Mouse (Mus musculus): Measurements from ENCODE around the gene Cabp1.
A peak's percentile ranks its signal among the peaks of the same experiment; 100 is the strongest.

The Cabp1 gene

DNA sequence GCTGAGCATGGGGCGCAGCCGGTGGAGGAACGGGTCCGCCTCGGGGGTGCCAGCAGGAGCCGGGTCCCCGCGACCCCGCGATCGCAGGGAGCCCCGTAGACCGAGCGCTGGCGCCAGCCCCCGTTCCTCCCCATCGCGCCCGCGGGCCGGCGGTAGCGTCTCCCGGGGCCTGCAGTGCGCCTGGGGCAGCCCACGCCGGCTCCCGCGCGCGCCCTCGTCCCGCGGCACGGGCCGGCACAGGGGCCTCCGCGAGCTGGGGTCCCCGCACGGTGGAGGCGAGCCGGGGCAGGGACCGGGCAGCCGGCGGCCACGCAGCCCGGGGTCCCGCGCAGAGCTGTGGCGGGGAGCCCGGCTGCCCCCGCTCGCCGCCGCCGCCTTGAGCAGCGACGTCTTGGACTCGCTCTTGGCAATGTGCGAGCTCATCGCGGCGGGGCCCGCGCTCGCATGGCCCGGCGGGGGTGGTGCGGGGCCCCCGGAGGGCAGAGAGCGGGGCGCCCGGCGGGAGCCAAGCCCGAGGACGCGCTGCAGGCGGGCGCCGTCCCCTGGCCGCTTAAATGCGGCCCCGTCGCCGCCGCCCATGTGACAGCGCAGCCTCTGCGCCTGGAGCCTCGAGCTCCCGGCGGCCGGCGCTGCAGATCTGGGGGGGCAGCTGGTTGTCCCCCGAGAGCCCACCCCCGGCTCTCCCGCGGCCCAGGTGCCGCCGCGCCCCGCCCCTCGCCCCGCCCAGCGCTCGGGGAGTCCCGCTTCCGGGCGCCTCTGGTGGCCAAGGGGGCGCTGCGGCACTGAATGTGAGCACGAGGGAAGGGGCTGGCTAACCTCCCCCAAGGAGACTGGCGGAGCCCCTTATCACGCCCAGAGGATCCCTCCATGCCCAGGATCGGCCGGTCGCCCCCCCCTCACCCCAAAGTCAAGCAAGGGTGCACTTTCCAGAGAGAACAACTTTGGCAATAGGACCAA, at the start of gene Cabp1:
Gene Cabp1 (minus strand): TSS at position 713 of the 957 bp plus-strand sequence.
- DNase-seq, result peak; percentile 92

DNA sequence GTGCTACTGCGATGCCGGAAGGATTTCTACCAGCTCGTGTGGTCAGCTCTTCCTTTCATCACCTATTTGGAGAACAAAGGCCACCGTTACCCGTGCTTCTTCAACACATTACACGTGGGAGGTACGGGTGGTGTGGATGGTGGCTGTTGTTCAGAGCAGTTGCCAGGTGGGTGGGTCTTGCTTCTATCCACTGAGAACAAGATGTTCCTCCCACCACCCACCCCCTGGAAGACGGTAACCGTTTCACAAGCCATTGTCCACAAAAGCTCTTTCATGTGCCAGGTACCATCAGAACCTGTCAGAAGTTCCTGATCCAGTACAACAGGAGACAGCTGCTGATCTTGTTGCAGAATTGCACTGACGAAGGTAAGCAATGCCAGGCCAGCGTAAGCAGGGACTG, 46.0 kb upstream of the Cabp1 start:
- DNase-seq, result peak; percentile 74

DNA sequence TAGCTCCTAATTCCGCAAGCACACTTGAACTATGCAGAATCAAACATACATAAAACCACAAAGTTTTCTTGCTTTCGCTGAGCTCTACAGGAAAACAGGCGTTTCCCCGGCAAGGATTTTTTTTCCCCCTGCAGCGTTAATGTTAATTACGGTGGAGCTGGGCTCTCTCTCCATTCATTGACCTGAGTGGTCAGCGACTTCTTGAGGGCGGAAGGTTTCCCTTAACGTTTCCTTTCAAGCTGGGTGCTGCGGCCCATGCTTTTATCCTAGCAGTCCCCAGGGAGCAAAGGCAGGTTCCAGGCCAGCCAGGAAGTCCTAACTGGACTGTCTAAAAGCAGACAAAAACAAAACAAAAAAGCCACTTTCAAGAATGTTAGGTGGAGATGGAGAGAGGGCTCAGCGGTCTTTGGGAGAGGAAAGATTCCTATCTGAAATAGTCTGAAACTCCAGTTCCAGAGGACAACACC, 44.6 kb upstream of the Cabp1 start:
- DNase-seq, result no peak

DNA sequence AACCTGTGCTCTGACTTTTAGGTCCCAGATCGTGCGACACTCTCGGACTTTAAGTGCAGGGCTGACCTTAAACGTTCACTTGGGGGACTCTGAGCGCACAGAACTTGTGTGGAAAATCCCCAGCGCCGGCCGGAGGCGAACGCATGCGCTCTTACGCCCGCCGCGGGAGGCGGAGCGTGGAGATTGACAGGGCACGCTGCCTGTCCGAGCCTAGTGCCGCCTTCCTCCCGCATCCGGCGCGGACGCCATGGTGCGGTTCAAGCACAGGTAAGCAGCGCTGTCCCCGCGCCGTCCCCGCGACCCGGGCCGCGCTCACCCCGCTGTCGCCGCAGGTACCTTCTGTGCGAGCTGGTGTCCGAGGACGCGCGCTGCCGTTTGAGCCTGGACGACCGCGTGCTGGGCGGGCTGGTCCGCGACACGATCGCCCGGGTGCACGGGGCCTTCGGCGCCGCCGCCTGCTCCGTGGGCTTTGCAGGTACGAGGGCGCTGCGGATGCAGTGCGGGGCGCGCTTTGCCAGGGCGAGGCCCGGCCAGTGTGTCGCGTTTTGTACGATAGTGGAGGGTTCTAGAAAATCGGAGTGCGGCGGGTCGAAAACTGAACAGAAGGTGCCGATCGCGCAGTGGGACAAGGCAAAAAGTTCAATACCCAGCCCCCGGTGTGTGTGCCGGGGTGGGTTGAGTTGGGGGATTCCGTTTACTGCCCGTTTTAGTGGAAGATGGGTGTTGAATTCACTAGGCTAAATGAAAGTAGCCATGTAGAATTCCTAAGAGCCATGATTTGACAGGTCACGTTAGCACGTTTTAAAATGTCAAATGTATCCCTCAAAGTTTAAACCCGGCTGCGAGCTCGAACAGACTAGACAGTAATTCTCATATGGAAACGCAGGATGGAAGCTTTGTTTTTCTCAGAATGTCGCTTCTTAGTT, 43.9 kb upstream of the Cabp1 start:
- DNase-seq, result peak; percentile 99

DNA sequence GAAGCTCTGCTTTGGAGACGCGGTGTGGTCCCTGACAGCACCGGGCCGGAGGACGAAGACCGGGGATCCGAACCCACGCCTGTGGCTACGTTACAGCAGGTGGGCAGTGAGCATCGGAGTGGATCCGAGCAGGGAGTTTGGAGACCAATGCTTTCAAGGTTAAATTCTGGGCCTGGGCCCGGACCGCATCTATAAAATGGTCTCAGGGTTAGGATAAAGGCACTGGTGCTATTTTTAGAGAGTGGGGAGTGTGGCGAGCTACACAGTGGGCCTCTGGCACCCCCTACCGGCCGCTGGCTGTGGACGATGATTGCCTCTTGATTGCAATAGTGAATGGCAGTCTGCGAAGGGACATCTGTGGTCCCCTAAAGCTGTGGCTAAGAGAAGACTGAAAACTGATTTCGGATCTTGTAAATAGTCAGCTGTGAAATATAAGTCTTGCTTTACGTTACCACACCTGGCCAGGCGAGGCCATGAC, 41.6 kb upstream of the Cabp1 start, which contains the start of gene Pop5:
Gene Pop5 (plus strand): TSS at position 51 of the 478 bp plus-strand sequence.
- peak; percentile 97 for DNase-seq

DNA sequence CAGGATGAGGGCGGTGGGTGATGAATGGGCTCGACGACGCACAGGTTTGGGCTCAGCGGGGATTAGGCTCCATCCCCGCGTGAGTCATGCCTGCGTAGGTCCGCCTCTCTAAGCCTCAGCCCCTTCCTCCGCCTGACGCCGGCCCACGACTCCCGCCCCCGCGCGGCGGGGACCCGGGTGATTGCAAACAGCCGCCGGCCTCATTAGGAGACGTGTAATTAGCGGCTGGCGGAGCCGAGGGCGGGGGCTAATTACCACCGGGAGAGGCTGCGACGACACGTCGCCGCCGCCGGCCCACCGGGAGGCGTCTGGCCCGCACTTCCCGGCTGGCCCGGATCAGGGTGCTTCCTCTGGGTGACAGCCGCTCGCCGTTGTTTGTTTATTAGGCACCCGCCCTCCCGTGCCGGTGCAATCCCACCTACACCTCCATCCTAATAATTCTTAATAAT, 41.2 kb upstream of the Cabp1 start:
- DNase-seq, result peak; percentile 99

DNA sequence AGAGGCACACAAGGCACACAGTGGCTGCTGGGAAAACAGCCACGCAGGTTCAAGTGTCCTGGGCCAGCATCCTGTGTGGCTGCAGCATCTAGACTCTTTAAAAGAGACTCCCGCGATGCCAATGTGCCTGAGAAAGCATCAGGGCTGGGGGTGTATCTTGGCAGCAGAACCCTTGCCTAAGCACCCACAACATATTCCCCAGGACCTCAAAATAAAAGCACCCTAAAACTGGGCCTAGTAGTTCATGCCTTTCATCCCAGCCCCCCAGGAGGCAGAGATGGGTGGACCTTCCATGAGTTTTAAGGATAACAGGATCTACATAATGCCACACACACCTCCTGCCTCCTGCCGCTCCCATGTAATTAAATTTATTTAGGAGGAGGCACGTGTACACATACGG, 40.3 kb upstream of the Cabp1 start:
- DNase-seq, result no peak

DNA sequence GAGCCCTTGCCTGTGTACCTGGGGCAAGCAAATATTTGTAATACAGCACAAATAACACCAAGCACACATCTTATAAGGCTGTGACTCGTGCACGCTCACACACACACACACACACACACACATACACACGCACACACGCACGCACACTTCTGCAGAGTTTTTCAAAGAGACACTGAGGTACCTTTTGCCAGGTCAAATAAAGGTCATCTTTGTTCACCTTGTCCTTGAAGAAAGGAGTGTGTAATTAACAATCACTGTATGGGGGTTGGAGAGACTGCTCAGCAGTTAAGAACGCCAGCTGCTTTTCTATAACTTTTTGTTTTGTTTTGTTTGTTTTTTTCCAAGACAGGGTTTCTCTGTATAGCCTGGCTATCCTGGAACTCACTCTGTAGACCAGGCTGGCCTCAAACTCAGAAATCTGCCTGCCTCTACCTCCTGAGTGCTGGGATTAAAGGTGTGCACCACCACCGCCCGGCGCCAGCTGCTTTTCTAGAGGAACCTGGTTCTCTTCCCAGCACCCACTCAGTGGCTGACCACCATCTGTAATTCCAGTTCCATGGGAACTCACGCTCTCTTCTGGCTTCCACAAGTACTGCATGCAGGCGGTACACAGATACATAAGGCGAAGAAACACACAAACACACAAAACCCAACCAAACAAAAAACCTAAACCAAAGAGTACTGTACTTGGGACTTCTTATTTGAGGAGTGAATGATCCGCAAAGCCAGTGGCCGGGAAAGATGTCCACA, 39.0 kb upstream of the Cabp1 start:
- DNase-seq, result no peak

DNA sequence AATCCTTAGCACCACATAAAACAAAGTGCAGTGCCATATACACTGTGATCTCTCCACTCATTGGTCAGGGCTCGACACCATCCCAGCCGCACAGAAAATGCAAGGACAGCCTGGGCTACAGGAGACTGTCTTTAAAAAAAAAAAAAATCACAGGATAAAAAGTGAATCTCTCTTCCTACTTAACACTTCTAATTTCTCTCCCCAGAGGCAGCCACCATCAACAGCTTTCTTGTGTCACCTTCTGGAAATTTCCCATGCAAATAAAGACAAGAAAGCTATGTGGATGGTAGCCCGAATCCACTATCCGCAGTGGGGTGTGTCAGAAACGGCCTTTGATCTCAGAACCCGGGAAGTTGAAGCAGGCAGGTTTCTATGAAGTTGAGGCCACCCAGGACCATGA, 38.3 kb upstream of the Cabp1 start:
- no peak for DNase-seq

DNA sequence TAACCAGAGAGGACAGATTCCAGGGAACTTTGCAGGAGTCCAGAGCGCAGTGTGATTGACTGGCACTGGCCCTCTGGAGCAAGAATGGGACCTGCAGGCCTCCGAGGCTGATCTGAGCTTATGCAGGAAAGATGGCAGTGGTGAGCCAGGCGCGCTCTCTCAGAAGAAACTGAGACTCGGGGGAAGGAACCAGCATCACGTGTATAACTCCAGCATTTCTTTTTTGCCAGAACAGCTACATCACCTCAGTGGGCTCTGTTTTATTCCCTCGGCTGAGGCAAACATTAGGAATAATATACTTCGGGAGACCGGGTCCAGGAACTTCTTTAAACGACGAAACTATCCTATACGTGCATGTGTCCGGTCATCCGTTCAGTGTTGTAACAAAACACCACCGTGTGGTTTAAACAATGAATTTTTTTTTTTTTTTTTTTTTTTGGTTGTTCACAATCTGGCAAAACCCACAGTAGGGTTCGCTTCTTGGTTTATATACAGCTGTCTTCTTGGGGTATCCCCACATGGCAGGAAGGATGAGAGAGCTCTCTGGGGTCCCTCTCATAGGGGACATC, 37.5 kb upstream of the Cabp1 start:
- DNase-seq, result no peak

DNA sequence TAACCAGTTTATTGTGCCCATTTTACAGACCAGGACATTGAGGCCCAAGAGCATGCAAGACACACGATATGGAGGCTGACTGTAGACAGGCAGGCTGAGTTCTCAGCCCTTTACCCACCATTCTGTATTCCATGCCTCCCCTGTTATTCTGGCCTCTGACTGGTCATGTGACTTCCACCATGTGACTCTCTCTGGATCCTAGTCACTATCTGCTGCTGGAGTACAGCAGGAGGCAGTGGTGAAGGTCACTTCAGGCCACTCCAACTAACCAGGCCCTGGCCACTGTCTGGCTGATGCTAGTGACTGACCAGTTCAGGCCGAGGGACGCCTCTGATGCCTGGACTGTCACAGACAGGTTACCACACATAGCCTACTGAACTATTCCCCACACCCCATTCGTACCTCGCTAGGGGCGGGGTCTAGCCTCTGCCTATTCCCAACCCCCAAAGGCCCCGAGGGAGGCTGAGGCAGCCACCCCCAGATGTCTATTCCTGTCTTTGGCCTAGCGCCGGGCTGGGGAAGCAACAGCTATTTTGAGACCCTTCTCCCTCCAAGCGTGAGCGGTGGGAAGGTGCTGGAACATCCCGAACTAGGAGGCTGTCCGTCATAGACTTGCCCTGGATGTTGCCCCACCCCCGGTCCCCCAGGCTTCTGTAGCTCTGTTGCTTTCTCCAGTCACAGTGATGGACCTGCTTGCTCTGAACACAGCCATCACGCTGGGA, 36.8 kb upstream of the Cabp1 start:
- peak; percentile 95 for DNase-seq

DNA sequence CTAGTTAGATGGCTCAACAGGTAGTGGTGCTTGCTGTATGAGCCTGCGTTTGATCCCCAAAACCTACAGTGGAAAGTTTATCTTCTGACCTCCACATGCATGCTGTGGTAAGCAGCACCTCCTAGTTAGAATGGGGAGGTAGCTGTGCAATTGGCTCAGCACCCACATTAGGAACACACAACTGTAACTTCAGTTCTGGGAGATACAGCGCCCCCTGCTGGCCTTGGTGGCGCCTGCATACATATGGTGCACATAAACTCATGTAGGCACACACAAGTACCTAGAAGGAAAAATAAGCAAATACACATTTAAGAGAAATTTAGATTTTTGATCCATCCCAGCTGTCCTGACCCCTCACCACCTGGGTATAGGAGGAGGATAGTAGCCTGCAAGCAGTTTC, 28.3 kb upstream of the Cabp1 start:
- no peak for DNase-seq

DNA sequence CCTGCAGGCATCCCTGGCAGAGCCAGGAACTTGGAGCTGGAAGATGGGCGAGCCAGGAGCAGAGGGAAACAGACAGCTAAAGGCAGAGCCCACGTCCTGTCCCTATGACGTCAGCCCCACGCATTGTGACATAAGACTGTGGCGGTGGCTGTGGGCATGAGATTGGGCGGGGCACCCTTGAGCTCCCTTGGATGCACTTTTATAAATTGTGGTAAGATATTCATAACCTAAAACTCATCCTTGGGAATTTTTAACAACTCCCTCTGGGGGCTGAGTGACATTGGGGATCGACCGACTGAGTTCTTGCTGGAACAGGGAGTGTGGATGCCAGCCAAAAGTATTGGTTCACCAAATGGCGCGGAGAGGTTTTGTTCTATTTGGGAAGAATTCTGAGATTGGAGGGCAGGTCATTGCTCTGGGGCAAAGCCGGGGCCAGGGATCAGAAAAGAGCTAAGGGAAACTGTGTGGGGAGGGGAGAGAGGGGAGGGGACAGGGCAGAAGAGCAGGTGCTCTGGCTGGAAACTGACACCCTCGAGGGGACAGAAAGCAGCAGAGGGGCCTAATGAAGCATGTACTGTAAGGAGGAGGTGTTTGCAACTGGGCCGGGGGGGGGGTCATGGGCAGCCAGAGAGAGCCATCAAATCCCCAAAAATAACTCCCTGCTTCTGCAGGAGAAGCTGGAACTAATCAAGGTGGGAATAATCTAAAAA, 26.9 kb upstream of the Cabp1 start:
- no peak for DNase-seq

DNA sequence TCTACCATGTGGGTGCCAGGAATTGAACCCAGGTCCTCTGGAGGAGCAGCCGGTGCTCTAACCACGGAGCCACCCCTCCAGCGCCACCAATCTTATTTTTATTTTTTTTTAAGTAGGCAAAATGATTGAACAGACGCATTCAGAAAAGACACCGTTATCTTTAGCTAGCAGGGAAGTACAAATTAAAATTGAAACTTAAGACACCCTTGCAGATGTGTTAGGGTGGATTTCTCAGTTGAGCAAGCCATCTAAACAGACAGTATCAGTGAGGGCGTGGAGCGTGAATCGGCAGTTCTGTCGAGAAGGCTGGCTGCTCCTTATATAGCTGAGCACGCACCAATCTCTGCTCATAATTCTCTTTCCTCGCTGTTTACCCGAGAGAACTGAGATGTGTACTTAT, 23.8 kb upstream of the Cabp1 start:
- DNase-seq, result no peak

DNA sequence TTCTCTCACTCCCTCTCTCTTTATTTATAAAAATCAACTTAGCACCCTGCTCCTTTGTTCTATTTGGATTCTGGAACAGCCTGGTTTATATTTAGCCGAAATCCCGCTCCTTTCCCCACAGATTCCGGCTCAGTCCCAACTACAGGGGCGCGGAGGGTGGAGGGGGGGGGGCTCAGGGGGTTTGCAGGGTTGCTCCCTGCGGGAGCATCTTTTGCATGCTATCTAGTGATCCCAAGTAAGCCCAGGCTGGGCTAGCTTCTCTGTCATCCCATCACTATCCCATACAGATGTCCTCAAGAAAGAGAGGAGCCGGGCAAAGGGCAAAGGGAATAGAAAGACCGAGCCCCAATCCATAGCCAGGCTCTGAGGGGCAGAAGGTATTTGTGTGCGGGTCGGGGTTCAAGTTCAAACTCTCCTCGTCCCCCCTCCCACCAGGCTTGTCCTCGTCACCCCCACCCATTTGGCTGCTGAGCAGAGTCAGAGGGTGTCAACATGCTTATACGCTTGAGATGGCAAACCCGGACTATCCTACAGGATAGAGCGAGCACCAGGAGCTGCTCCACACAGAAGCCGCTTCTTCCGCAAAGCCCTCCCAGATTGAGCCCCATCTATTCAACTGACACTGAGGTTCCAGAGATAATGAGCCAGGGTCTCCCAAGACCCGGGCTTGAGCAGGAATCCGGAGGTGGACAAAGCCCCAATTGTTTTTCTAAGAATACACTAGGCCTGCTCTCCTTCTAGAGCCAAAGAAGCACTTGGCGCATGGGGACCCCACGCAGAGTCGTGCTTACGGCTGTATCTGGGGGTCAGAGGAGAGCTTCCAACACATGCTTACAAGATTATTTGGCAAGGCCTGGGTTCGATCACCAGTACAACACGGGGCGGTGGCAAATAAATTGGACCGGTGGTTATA, 21.3 kb upstream of the Cabp1 start:
- no peak for DNase-seq

DNA sequence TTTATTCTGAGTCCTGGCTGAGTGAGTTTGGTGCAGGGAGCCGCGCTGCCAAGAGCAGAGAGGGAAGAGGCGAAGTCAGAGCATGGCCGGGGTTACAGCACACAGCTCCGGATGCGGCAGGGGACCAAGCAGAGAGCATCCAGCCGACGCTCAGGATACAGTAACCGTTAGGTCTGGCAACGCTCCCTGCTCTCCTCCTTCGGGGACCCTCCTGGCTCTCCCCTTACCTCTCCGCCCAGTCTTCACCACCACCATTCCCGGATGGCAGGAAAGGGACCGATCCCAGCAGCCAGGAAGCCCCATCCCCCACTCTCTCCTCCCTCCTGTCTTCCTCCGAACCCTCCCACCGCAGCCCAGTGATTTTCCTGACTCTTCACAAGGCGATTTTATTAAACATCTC, 20.7 kb upstream of the Cabp1 start:
- DNase-seq, result peak; percentile 94

DNA sequence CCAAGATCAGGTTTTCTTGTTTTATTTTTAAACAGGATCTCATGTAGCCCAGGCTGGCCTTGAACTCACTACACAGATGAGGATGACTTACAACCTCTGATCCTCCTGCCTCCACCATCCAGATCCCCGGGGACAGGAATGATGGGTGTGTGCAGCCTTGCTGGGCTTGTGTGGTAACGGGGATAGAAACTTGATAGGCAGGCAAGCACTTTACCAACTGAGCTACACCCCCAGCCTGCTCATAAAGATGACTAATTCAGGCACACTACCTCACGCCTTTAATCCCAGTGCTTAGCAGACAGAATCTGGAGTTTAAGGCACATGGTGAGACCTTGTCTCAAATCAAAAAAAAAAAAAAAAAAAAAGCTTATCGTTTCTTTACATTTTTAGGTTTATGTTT, 18.7 kb upstream of the Cabp1 start:
- no peak for DNase-seq

DNA sequence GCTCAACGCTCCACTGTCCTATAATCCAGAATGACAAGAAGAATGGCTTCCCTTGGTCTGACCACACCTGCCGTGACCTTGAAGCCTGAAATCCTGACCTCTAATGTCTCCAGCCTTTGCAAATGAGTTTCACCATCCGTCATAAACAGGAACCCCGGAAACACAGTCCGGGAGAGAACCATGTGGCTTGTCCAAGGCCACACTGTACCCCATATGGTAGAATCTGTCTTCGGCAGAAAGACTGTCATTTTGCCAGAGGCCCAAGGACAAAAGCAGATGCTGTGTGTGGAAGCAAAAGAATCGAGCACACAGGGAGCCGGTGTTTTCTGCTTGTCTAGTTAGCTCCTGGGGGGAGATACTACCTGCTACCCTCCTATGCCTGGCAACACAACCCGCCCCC, 18.3 kb upstream of the Cabp1 start:
- DNase-seq, result no peak

DNA sequence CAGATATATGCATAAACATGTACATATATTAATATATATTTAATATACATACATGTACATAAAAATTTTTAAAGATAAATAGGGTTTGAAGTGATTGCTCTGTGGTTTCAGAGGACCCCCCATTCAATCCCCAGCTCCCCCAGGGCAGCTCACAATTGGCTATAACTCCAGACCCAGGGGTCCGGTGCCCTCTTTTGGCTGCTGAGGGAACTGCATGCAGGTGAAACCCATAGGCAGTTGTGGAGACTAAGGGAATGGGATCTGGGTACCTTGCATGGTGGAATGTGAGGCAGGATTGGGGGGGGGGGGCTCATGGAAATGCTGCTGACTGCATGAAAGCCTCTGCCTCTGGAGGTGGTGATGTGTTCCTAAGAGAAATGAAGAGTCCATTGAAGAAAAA, 16.2 kb upstream of the Cabp1 start:
- no peak for DNase-seq

DNA sequence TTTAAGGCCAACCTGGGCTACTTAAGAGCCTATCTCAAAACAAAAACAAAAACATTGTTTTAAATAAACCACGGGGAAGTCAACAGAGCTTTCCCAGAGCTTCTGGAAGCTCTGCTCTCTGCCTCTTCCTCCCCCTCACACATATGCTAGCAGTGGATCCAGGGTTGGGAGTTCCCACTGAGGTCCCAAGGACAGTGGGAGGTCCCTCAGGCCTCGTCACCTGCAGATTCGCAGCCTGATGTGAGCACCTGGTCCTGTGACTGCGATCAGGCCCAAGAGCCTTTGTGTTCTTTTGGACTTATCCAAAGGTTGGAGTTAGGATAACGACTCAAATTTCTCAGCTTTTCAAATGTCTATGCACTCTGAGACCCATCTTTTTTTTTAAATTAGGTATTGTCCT, 14.4 kb upstream of the Cabp1 start:
- DNase-seq, result no peak

Measured in heart, adult 11 months (tissue).